Mouse (Mus musculus): ENCODE results near the gene Ahdc1.

- TF ChIP-seq CTCF (IDR thresholded peaks at IDR 0.05; ENCODE audit: low read depth) (no peak), EP300 (IDR thresholded peaks at IDR 0.05; ENCODE audit: low read depth) (no peak)
Measured at GRCm38 (mm10) chr4:133050837-133051549, 39.9 kb downstream of the Ahdc1 start.

All from heart, postnatal 0 days (tissue).